ENCODE assay signal across 24 mouse cellular contexts in genomic region chr13:104018466-104019076, GRCm38 (mm10).
DNase-seq lines count a peak whose midpoint lies in the region; ATAC-seq lines count a peak whose summit lies in the region.
"Had no signal": no experiment of that assay in that cellular context is flagged by ENCODE, and none has a peak within 500 bp of the region (broad histone marks: within the 10 kb centered on the region; RNA-seq: fewer than 3 reads in every experiment).

No protein-coding gene starts in this region.

- ATAC-seq in forebrain, embryonic 11.5 days (replicated peaks; ENCODE audit: low FRiP score): peak; percentile 50
- ATAC-seq in midbrain, embryonic 14.5 days (ENCODE audit: low FRiP score, low TSS enrichment): no peak
- ATAC-seq in neural tube, embryonic 13.5 days (ENCODE audit: low read depth): peak; percentile 64; the same call in 1 of the 2 replicates
- ATAC-seq: forebrain, postnatal 0 days; inflammation-experienced regulatory T-cells, adult 6 months had no signal

- H3K27ac ChIP-seq in forebrain, embryonic 11.5 days (ENCODE audit: low read depth, low read length): no peak overlapping the region
- no peak overlapping the region for H3K27ac ChIP-seq in forebrain, embryonic 10.5 days
- 0 out of 2 replicates have a peak overlapping the region, but pooled peaks have one; percentile 9 for H3K27ac ChIP-seq in midbrain, embryonic 10.5 days (replicated peaks)
- no peak overlapping the region for H3K27ac ChIP-seq in midbrain, embryonic 14.5 days (replicated peaks; ENCODE audit: low read depth, low read length)
- H3K27ac ChIP-seq in neural tube, embryonic 13.5 days (replicated peaks): peak overlapping the region; percentile 34; the same call in 1 of the 2 replicates
- H3K27ac ChIP-seq: embryonic facial prominence, embryonic 10.5 days; heart, embryonic 15.5 days; left cerebral cortex, adult 2 months; liver, embryonic 13.5 days had no signal

- WGBS in forebrain, embryonic 11.5 days: 34% methylated on average over 7 of the region's 7 CpGs
- WGBS in forebrain, embryonic 10.5 days: 59% methylated on average over 7 of the region's 7 CpGs
- 31% methylated on average over 7 of the region's 7 CpGs for whole genome bisulfite sequencing in midbrain, embryonic 10.5 days
- WGBS in midbrain, embryonic 14.5 days: 5% methylated on average over 7 of the region's 7 CpGs
- 17% methylated on average over 7 of the region's 7 CpGs for WGBS in neural tube, embryonic 13.5 days

- no peaks in the 10 kb centered on the region for H3K36me3 ChIP-seq in forebrain, embryonic 11.5 days (ENCODE audit: control insufficient read depth, insufficient read depth, low read length)
- peaks cover 3% of the 10 kb centered on the region; the same call in 1 of the 2 replicates for H3K36me3 ChIP-seq in forebrain, embryonic 10.5 days (replicated peaks)
- peaks cover 5% of the 10 kb centered on the region; the same call in 1 of the 2 replicates for H3K36me3 ChIP-seq in midbrain, embryonic 10.5 days
- peaks cover 7% of the 10 kb centered on the region; the same call in 1 of the 2 replicates for H3K36me3 ChIP-seq in midbrain, embryonic 14.5 days (ENCODE audit: control insufficient read depth, insufficient read depth, low read length)
- peaks cover 16% of the 10 kb centered on the region; the same call in 1 of the 2 replicates for H3K36me3 ChIP-seq in neural tube, embryonic 13.5 days
- H3K36me3 ChIP-seq: liver, embryonic 13.5 days had no signal

- no peak overlapping the region for H3K4me2 ChIP-seq in forebrain, embryonic 11.5 days (ENCODE audit: low read depth, low read length, severe bottlenecking)
- H3K4me2 ChIP-seq in midbrain, embryonic 14.5 days (ENCODE audit: low read length): no peak overlapping the region
- no peak overlapping the region for H3K4me2 ChIP-seq in neural tube, embryonic 13.5 days
- H3K4me2 ChIP-seq: heart, embryonic 15.5 days; liver, embryonic 13.5 days had no signal

- H3K27me3 ChIP-seq in forebrain, embryonic 11.5 days (ENCODE audit: control insufficient read depth, insufficient read depth, low read length): no peaks in the 10 kb centered on the region
- H3K27me3 ChIP-seq in forebrain, embryonic 10.5 days (ENCODE audit: poor library complexity, severe bottlenecking): no peaks in the 10 kb centered on the region
- peaks cover 41% of the 10 kb centered on the region for H3K27me3 ChIP-seq in midbrain, embryonic 10.5 days (ENCODE audit: low read depth, poor library complexity, severe bottlenecking)
- no peaks in the 10 kb centered on the region for H3K27me3 ChIP-seq in midbrain, embryonic 14.5 days (ENCODE audit: control insufficient read depth, insufficient read depth, low read length)
- peaks cover 46% of the 10 kb centered on the region for H3K27me3 ChIP-seq in neural tube, embryonic 13.5 days
- H3K27me3 ChIP-seq: heart, embryonic 15.5 days; liver, embryonic 13.5 days had no signal

- no peak overlapping the region for H3K4me3 ChIP-seq in forebrain, embryonic 11.5 days (ENCODE audit: low read depth, low read length)
- no peak overlapping the region for H3K4me3 ChIP-seq in forebrain, embryonic 10.5 days
- H3K4me3 ChIP-seq in midbrain, embryonic 10.5 days: no peak overlapping the region
- H3K4me3 ChIP-seq in midbrain, embryonic 14.5 days (replicated peaks; ENCODE audit: low read depth, low read length): no peak overlapping the region
- H3K4me3 ChIP-seq in neural tube, embryonic 13.5 days: no peak overlapping the region
- H3K4me3 ChIP-seq: embryonic facial prominence, embryonic 10.5 days; heart, embryonic 15.5 days; left cerebral cortex, adult 2 months; liver, embryonic 13.5 days had no signal

- no peak for DNase-seq in forebrain, embryonic 11.5 days (ENCODE audit: low spot score)
- DNase-seq in forebrain, embryonic 10.5 days (ENCODE audit: extremely low spot score, low spot score): no peak
- DNase-seq in midbrain, embryonic 10.5 days (ENCODE audit: low spot score): no peak
- DNase-seq in midbrain, embryonic 14.5 days: no peak
- peak; percentile 70 for DNase-seq in Muller cell, postnatal 12 days (ENCODE audit: inconsistent ontology term)
- no peak for DNase-seq in cerebellum, postnatal 25 days
- DNase-seq: adrenal gland, adult 2 months; cerebellum, adult 11-12 months; cerebellum, postnatal 10 days; forebrain, postnatal 0 days; heart, postnatal 4 days; kidney, adult 18-20 months; kidney, postnatal 4 days; layer of hippocampus, adult 9-11 months; liver, embryonic 13.5 days; lung, adult 2 months; lung, postnatal 14 days; thymus, adult 18-20 months; thymus, postnatal 36 days had no signal

- no peak overlapping the region for H3K9ac ChIP-seq in forebrain, embryonic 11.5 days (ENCODE audit: low read length)
- H3K9ac ChIP-seq in midbrain, embryonic 14.5 days (replicated peaks; ENCODE audit: low read length): no peak overlapping the region
- no peak overlapping the region for H3K9ac ChIP-seq in neural tube, embryonic 13.5 days
- H3K9ac ChIP-seq: forebrain, postnatal 0 days; heart, embryonic 15.5 days; liver, embryonic 13.5 days had no signal

- H3K4me1 ChIP-seq in forebrain, embryonic 11.5 days (replicated peaks; ENCODE audit: control insufficient read depth, insufficient read depth, low read length): no peaks in the 10 kb centered on the region
- peaks cover 20% of the 10 kb centered on the region for H3K4me1 ChIP-seq in forebrain, embryonic 10.5 days
- peaks cover 35% of the 10 kb centered on the region for H3K4me1 ChIP-seq in midbrain, embryonic 10.5 days
- no peaks in the 10 kb centered on the region for H3K4me1 ChIP-seq in midbrain, embryonic 14.5 days (ENCODE audit: control insufficient read depth, insufficient read depth, low read length)
- H3K4me1 ChIP-seq in neural tube, embryonic 13.5 days (replicated peaks): peaks cover 14% of the 10 kb centered on the region; the same call in 1 of the 2 replicates
- H3K4me1 ChIP-seq: heart, embryonic 15.5 days; liver, embryonic 13.5 days had no signal

- peaks cover 3% of the 10 kb centered on the region; the same call in 1 of the 2 replicates for H3K9me3 ChIP-seq in forebrain, embryonic 11.5 days (ENCODE audit: control insufficient read depth, low read length)
- H3K9me3 ChIP-seq in forebrain, embryonic 10.5 days: peaks cover 4% of the 10 kb centered on the region; the same call in 1 of the 2 replicates
- peaks cover 4% of the 10 kb centered on the region; the same call in 1 of the 2 replicates for H3K9me3 ChIP-seq in midbrain, embryonic 10.5 days (replicated peaks)
- no peaks in the 10 kb centered on the region for H3K9me3 ChIP-seq in midbrain, embryonic 14.5 days (ENCODE audit: control insufficient read depth, low read length)
- H3K9me3 ChIP-seq in neural tube, embryonic 13.5 days: peaks cover 4% of the 10 kb centered on the region; the same call in 1 of the 2 replicates
- H3K9me3 ChIP-seq: heart, embryonic 15.5 days; liver, embryonic 13.5 days had no signal

Comparison
In these comparisons a context has a peak if more than half of its experiments do, and no peak if none do; other contexts are left out.
1. H3K27ac ChIP-seq: peak in midbrain, embryonic 10.5 days (single experiment) and neural tube, embryonic 13.5 days (single experiment); none in forebrain, embryonic 11.5 days (single experiment), forebrain, embryonic 10.5 days (single experiment) and midbrain, embryonic 14.5 days (single experiment).